Mouse (Mus musculus): ENCODE measurements at regions not wholly inside any gene's neighbourhood (a gene's known extent, or its start where the extent isn't known, plus 50 kb on each side); places are given as distances from the start of the nearest gene placed in this dataset.

DNA sequence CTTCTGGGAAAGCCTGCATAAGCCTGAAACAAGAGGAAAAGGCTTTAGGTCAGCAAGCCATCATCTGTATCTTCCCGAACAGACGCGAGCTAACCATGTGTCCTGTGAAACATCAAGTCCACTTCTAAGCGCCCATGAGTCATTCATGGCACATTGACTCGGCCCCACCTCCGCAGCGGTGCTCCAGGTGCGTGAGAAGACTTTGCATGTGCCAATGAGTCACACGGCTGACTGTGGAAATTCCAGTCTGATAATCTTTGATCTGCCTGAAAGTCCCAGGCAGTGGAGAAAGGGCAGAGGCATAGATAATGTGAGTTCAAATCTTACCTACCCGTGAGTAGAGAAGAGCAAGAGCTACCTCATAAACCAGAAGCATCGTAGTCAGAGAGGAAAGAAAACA, 137.8 kb downstream of the Pfkfb3 start:
- no peak for ATAC-seq (replicated peaks; ENCODE audit: low FRiP score, low TSS enrichment, poor library complexity, severe bottlenecking)

DNA sequence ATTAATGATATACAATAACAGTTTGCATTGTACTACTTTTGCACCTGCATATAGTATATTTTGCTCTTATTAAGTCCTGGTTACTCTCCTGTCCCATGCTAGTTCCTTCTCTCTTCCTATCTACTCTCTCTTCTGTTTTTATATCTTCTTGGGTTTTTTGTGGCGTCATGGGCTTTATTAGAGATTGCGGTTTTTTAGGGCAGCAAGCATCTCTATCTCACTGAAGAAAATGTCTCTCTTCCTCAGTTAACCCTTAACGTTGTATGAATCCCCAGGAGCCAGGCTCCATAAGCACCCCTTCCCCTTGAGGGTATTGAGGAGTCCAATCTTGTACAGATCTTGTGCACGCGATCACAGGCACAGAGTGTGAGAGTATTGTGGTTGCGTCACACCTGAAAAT, 141.4 kb downstream of the Pfkfb3 start:
- no peak for ATAC-seq (replicated peaks; ENCODE audit: low FRiP score, low TSS enrichment, poor library complexity, severe bottlenecking)

DNA sequence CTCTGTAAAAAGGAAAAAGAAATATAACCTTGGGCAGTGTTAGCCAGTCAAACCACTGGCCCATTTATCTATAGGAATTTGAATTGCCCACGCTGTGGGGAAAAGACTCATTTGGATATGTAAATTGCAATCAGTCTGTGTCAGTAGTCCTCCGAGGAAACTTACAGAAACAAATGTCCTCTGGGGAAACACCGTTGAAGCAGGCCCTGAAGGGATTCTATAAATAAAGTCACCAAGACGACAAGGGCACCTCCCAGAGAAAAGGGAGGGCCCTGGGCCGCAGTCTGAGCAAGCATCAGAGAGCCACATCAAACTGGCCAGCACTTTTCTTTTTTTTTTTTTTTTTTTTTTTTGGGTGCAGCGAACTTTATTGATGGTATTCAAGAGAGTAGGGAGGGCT, 145.4 kb downstream of the Pfkfb3 start:
- no peak for ATAC-seq (replicated peaks; ENCODE audit: low FRiP score, low TSS enrichment, poor library complexity, severe bottlenecking)

DNA sequence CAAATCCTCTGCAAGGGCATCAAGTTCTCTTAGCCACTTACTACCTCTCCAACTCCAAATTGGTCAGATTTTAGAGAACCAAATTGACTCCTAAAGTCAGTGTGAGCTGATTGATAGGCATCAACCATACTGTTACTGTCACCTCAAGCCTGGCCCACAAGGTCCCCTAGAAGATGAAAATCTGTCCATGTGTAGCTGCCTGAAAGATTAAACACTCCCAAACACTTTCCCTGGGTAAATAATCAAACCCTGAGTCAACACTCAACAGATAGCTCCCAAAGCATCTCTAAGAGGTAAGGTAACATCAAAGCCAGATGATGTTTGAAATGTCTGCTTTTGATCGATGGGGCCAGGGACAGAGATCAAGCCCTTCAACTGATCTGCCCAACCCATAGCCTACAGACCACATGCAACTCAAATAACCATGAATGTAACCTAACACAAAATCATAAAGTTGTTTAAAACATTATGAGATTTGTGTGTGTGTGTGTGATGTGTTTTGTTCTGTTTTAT, 147.7 kb downstream of the Pfkfb3 start:
- ATAC-seq (replicated peaks; ENCODE audit: low FRiP score, low TSS enrichment, poor library complexity, severe bottlenecking) = no peak

DNA sequence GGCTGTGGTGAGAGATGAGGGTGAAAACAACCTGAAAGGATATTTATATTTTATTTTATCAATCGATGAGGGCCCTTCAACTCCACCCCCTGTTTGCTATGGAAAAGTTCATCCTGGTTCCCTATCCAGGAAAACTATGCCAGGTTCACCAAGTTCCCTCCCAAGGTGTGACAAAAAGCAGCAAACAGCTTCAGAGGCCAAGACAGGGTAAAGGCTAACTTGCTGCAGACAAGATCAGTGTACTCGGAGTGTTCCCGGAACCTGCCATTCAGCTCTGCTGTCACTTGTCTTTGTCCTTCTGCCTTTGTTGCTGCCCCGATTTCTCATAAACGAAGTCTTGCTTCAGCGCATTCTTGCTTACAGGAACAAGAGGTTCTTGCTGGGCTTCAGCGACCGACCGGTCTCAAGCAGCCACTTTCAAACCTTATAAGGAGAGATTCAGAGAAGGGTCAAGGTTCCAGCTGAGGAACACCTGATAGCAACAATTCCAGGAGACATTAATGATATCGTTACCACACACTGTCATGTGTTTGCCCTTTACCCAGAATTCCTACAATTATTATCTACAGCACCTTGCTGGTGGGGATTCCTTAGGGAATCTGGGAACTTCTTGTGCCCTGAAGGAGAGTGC, 151.5 kb downstream of the Pfkfb3 start:
- no peak for ATAC-seq (replicated peaks; ENCODE audit: low FRiP score, low TSS enrichment, poor library complexity, severe bottlenecking)

DNA sequence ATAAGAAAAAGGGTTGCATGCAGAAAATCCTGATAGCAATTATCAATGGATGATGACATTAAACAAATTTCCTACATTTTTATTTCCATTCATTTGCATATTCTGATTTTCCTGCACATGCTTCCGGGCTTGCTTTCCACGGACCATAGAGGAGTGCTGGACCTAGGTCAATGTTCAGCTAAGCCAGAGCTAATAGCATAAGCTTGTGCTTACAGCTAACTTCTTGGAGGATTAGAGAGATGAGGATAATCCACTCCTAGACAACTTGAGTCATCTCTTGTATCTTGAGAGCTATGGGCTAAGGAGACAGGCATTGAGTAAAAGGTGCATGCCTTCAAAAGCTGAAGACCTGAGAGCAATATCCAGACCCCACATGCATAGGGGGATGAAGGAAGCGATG, 154.5 kb downstream of the Pfkfb3 start:
- ATAC-seq (replicated peaks; ENCODE audit: low FRiP score, low TSS enrichment, poor library complexity, severe bottlenecking) = no peak

DNA sequence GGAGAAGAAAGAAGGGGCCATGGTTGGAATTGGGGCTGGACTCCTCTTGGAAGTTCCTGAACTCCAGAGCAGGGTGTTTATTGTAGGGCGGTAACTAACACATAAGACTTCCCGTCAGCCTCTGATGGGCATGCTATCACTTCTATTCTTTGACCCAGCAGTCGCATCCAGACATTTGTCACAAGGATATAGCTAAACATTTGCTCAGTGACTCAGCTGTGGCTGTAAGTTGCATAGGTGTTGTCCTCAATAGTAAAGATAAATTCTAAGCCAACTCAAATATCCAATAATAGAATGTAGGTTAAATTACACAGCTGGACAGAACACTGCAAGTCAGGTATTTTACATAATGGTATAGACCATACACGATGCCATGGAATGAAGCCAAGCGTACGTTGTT, 154.9 kb downstream of the Pfkfb3 start:
- ATAC-seq (replicated peaks; ENCODE audit: low FRiP score, low TSS enrichment, poor library complexity, severe bottlenecking) = no peak

DNA sequence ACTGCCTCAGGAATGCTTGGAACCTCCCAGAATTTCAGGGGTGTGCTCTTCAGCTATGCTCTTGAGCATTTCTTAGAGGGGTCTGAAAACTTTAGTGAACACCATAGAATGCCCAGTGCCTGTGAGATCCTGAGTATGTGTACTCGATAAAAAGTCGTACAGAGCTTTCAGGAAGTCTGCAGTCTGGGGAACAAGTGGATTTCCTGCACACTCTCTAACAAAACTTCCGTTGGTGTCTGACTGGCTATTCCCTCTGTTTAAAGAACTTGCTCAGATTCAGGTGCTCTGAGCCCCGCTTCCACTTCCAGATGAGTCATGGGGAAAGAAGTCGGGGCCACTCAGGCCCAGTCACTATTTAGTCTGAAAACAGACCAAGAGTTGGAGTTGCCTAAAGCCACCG, 155.5 kb downstream of the Pfkfb3 start:
- no peak for ATAC-seq (replicated peaks; ENCODE audit: low FRiP score, low TSS enrichment, poor library complexity, severe bottlenecking)

DNA sequence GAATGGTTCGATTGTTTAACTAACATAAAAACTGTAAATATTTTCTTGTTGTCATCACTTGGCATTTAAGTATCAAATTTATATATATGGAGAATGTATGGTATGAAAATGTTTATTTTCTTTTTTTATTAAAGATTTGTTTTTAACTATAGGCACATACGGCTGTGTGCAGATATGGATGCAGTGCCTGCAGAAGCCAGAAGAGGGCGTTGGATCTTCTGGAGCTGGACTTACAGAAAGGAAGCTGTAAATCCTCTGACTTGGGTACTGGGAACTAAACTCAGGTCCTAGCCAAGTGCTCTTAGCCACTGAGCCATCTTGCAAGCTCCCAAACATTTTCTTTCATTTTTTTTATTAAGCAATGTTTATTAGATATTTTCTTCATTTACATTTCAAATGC, 157.0 kb downstream of the Pfkfb3 start:
- ATAC-seq (replicated peaks; ENCODE audit: low FRiP score, low TSS enrichment, poor library complexity, severe bottlenecking) = no peak

DNA sequence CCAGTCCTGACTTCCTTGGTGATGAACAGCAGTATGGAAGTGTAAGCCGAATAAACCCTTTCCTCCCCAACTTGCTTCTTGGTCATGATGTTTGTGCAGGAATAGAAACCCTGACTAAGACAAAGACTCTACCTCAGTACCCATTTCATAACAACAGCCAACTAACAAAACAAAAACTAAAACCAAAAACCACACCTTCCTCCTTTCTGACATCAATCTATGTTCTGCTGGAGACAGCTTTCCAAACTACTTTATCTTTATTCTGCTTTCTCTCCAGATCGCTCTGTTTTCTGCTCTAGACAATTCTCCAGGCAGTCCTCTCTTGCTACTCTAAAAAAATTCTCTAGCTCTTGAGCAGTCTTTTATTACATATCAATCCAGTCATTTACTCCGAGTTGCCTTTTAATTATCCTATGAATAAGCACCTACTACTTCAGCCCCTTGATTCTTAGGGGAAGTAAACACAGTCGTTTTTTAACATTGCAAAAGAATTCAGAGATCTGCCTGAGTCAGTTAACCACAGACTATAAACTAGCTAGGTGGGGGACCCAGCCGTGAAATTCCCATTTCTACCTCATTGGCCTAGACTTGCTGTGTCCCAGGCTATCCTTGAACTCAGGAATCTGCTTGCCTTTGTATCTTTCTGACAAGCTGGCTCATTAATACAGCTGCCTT, 159.1 kb downstream of the Pfkfb3 start:
- no peak for ATAC-seq (replicated peaks; ENCODE audit: low FRiP score, low TSS enrichment, poor library complexity, severe bottlenecking)

DNA sequence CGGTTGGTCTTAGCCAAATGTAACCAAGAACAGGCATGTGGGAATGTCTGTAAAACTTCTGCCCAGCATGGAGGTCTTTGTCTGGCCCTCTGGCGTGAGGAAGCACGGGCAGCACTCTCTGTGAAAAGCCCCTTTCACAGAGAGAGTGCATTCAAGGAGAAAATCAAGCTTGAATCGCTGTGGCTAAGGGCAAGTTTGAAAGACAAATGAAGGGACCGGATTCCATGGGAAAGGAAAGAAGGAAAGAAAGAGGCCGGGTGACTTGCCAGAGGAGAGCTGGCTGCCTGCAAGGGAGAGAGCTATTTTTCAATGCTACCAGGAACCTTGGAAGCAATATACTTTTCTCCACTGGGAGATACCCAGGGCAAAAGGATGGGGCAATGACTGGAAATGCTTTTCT, 162.2 kb downstream of the Pfkfb3 start:
- ATAC-seq (replicated peaks; ENCODE audit: low FRiP score, low TSS enrichment, poor library complexity, severe bottlenecking) = no peak

DNA sequence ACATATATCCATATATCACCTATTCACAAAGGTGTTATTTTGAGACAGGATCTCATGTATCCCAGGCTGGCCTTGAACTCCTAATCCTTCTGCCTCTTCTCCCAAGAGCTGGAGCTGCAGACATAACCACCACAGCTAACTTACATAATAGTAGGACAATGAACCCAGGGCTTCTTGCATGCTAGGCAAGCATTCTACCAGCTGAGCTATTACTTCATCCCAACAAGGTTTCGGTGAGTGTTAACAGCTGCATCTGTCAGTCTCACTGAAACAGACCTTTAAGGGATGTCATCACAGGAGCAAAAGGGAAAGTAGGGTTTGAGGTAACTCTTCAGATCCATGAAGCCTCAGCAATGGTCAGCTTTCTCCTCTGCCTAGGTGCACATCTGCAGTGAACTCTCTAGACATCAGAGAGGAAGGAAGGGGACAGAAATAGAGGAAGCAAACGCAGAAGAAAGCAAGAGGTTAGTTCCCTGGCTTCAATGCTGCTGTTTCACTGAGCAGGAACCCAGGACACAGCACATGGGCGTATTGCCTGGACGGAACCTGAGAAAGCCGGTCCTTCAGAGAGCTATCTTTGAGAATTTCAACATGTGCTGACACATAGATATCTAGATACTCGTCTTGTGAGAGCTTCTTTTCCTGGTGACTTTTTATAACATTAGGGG, 163.1 kb downstream of the Pfkfb3 start:
- ATAC-seq (replicated peaks; ENCODE audit: low FRiP score, low TSS enrichment, poor library complexity, severe bottlenecking) = no peak

DNA sequence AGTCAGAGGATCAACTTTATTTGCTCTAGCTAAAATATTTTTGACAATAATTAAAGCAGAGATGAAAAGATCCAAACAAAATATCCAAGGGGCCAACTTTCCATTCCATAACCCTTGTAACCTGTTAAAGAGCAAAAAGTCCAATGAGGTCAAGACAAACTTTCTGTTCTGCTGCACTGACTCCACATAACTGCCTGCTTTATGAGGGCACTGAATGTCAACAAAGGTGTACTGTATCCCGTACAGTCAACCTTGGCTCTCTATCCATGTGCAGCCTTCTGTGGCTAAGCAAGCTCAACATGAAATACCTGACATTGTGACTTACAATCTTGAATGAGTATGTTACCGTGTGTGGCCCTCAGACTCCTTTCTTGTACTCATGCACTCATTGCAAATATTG, 166.3 kb downstream of the Pfkfb3 start:
- no peak for ATAC-seq (replicated peaks; ENCODE audit: low FRiP score, low TSS enrichment, poor library complexity, severe bottlenecking)

DNA sequence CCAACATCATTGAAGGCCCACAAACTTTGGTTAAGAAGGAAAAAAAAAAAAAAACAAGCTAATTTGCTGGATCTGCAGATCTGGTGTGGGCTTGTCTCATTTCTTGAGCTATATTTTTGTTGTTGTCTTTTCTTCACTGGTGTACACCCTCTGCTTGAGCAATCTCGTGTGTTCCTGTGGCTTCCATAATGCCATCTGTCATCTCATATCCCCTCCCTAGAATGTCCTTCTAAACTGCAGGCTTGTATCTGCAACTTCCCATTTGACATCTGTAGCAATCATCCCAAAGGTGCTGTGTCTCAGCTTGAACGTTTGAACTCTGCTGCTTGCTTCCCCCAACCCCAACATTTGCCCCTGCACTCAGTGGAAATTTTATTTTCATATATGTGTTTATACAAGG, 170.1 kb downstream of the Pfkfb3 start:
- ATAC-seq (replicated peaks; ENCODE audit: low FRiP score, low TSS enrichment, poor library complexity, severe bottlenecking) = no peak

DNA sequence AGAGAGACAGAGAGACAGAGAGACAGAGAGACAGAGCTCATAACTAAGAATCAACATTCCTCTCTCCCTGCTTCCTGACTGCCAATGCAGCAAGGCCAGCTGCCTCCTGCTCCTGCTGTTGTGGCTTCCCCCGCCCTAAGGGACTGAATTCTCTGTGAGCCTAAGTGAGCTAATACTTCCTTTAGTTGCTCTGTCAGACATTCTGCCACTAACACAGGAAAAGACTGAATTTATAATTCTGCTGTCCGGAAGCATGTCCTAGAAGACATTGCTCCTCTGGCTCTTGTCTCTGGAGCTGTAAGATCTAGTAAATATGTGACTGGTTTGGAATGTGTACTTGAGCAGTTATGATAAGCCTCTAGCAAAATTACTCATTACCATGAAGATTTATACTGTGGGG, 176.7 kb downstream of the Pfkfb3 start:
- no peak for ATAC-seq (replicated peaks; ENCODE audit: low FRiP score, low TSS enrichment, poor library complexity, severe bottlenecking)

DNA sequence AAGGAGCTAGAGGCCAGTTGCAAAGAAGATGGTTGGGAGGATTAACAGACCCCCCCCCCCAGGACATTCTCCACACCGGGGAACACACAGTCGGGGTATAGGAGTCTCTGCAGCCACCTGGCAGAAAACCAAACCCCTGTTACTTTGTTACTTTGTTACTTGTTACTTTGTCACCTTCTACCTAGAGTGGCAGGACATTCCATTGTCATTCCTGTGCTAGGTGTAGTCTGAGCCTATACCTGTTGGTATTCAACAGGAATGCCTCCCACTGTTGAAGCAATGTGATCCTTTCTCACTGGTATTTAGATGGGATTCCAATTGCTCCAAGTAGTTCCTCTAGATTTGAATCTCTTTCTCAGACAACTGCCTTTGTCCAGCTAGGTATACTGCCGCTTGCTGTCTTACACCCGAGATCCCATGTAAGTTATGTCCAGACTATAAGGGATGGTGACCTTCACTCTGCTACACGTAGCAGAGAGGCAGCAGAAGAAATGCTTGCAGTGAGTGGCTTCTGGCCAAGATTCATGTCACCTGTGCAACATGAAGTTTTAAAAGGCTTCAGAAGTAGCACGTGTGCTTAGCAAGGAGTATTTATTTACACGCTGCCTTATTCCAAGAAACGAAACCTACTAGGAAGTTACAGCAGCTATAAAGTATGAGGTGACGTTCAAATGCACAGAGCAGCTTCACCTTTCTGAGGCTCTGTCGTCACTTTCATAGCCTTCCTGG, 178.0 kb downstream of the Pfkfb3 start:
- no peak for ATAC-seq (replicated peaks; ENCODE audit: low FRiP score, low TSS enrichment, poor library complexity, severe bottlenecking)

DNA sequence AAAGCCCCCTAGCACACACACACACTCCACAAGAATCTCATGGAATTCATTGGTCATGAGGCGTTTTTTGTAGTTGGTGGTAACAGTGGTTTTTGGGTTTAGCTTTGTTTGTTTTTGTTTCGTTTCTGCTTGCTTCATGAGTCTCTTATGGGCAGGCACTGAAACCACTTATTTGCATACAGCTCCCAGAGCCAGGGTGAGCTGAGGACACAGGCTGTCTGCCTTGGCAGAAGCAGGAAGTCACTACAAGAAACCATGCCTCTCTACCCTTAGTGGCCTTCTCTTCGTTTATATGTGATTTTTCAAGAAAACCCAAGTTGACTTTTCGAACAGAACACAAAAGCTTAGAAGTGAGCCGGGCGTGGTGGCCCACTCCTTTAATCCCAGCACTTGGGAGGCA, 178.8 kb downstream of the Pfkfb3 start:
- peak; percentile 97 for ATAC-seq (replicated peaks; ENCODE audit: low FRiP score, low TSS enrichment, poor library complexity, severe bottlenecking)

DNA sequence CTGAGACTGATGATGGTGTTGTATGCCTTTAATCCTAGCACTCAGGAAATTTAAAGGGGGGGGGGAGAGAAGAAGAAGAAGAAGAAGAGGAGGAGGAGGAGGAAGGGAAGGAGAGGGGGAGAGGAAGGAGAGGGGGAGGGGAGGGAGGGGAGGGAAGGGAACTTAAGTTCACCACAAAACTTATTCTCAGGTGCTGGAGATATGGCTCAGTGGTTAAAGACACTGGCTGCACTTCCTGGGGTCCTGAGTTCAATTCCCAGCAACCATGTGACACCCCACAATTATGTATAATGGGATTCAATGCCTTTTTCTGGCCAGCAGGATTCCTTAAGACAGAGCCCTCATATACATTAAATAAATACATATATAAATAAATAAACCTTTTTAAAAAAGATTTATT, 183.6 kb downstream of the Pfkfb3 start:
- ATAC-seq (replicated peaks; ENCODE audit: low FRiP score, low TSS enrichment, poor library complexity, severe bottlenecking) = no peak

DNA sequence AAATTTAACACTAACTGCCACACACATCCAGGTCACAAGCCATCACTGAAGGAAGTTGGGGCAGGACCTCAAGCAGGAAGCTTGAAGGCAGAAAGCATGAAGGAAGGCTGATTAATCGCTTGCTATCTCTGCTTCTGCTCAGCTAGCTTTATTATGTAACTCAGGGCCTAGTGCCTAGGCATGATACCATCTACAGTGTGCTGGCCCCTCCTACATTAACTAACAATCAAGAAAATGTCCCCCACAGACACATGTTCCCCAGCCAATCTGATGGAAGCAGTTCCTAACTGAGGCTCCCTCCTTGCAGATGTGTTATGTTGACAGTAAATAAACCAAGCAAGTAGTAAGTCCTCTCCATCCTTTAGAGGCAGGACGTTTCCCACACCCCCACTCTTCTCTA, 186.6 kb downstream of the Pfkfb3 start:
- peak; percentile 73 for ATAC-seq (replicated peaks; ENCODE audit: low FRiP score, low TSS enrichment, poor library complexity, severe bottlenecking)

DNA sequence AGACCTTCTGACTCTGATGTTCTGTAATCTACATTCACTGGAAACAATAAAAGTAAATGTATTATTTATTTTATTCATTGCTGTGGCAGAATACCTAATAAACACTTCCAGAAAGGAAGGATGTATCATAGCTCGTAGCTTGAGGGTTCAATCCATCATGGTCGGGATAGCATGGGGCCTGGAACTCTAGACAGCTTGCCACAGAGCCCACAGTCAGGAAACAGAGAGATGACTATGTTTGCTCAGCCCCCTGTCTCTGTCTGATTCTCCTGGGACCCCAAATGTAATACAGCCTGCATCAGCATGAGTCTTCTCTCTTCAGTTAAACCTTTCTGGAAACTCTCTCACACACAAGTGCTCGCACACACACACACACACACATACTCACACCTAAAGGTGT, 188.1 kb downstream of the Pfkfb3 start:
- no peak for ATAC-seq (replicated peaks; ENCODE audit: low FRiP score, low TSS enrichment, poor library complexity, severe bottlenecking)

All from megakaryocyte-erythroid progenitor cell, adult 5-6 weeks (primary cell).